Mouse (Mus musculus) neutrophil, adult 65 days (primary cell): ENCODE data around the gene Rabl6. TPM values are rescaled to one million over a fixed set of nuclear protein-coding genes. Genes with fewer than 3 reads are reported as not detected.

Experiments
- total RNA-seq: library from RNA; stranded (reverse); gene quantifications from 2 replicates; pipeline ENCODE4 v1.2.4, GENCODE M21; 2023

Rabl6 gene
- total RNA-seq = 38.3 and 38.7 TPM in 2 replicates

GRCm38 (mm10) chr2:25607761-25608622 is at the start of gene Rabl6:
Gene Rabl6 (minus strand): TSS chr2:25608521.

GRCm38 (mm10) chr2:25657652-25658051 is 49.3 kb upstream of the Rabl6 start, which contains the start of gene Lcn5:
Gene Lcn5 (plus strand): TSS chr2:25657952.

GRCm38 (mm10) chr2:25652902-25653301 is 44.6 kb upstream of the Rabl6 start, which contains the start of gene Lcn8:
Gene Lcn8 (plus strand): TSS chr2:25653120.

GRCm38 (mm10) chr2:25627811-25628210 is 19.5 kb upstream of the Rabl6 start, which contains the start of gene Fcna:
Gene Fcna (minus strand): TSS chr2:25628030.

DNA sequence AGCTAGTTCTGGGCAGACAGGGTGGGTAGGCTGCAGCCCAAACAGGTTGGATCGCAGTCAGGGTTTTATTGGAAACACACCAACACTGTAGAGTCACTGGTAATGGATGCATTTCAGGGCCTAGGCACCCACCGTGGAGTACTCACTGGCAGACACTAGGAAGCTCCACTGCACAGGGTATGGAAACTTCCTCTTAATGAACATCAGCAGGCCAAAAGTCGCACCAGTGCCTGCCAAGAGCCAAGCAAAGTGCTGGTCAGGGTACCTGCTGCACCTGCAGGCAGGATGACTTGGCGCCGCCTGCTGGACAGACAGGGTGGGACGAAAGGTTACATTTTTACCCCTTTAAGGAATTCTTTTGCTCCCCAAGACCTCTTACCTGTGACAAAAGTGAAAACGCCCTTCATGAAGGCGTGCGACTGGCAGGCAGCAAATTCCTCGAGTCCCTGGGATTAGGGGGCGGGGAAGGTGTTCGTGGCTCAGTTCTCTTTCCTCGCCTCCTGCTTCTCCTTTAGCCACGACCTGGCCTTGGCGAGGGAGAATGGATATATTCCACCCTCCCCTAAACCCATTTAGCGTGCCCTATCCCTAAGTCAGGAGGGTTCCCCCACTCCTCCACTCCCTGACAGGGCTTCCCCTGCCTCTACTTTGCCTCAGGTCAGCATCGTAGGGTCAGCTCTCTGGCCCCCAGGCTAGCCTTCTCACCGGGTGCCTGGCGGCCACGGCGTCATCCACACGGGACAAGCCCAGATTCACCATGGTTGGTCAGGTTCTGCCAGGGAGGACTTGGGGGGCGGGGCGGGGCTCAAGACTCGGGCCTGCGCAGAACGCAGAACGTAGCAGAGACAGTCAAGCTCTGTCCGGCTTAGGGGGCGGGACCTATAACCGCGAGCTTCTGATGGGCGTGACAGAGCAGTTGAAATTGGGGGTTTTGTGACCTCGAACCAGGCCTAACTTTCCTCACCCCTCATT is 13.2 kb upstream of the Rabl6 start, which contains the start of gene Tmem141:
Tmem141 (minus strand) TSS at position 777 of the 972 bp plus-strand sequence.

DNA sequence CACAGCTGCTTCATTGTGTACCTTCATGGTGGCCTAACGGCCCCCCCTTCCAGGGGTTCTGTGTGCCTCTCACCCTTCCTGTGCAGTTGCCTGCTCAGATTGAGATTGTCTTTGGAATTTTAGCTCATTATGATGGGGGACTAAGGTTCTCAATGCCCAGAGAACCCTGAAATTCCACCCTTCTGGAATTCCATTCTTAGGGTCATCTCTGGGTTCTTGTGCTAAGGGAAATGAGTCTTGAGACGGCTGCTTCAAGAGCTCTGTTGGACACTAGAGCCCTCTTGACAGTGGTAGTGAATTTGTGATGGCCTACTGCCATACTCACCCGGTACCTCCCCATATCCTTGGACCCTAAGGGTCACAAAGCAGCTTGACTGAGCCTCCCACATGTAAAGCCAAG is 9.3 kb upstream of the Rabl6 start, which contains the start of gene Ccdc183:
Ccdc183 (minus strand) TSS at position 101 of the 400 bp plus-strand sequence.

GRCm38 (mm10) chr2:25581294-25581864 is 26.9 kb downstream of the Rabl6 start, which contains the start of gene Ajm1:
Gene Ajm1 (minus strand): TSS chr2:25581757.

GRCm38 (mm10) chr2:25574579-25575431 is 33.5 kb downstream of the Rabl6 start, which contains the start of the genes Mamdc4 and Phpt1:
Gene Mamdc4 (minus strand): TSS chr2:25574845.
Gene Phpt1 (minus strand): TSS chr2:25575224.

GRCm38 (mm10) chr2:25557221-25557963 is 50.9 kb downstream of the Rabl6 start, which contains the start of gene Edf1:
Gene Edf1 (plus strand): TSS chr2:25557847.

GRCm38 (mm10) chr2:25546811-25547491 is 61.4 kb downstream of the Rabl6 start, which contains the start of gene Traf2:
Gene Traf2 (minus strand): TSS chr2:25546940.

Other genes with a start within 250 kb of the Rabl6 start
- gene Uap1l1, start 242.8 kb downstream of the Rabl6 start, total RNA-seq = 24.2 and 29.5 TPM in 2 replicates
- 8.6 and 10.6 TPM in 2 replicates for gene Sapcd2, start 236.2 kb downstream of the Rabl6 start, total RNA-seq
- not detected in 2 replicates for gene Entpd2, start 212.6 kb downstream of the Rabl6 start, total RNA-seq
- gene Npdc1, start 209.2 kb downstream of the Rabl6 start, total RNA-seq = not detected in 2 replicates
- gene Fut7, start 185.3 kb downstream of the Rabl6 start, total RNA-seq = 10.7 and 13.7 TPM in 2 replicates
- gene Abca2, start 179.8 kb downstream of the Rabl6 start, total RNA-seq = 19.6 and 21.3 TPM in 2 replicates
- not detected in 2 replicates for gene Clic3, start 151.7 kb downstream of the Rabl6 start, total RNA-seq
- 43.8 and 56.9 TPM in 2 replicates for gene Paxx, start 147.4 kb downstream of the Rabl6 start, total RNA-seq
- not detected in 2 replicates for gene Ptgds, start 138.5 kb downstream of the Rabl6 start, total RNA-seq
- gene Lcn12, start 114.6 kb downstream of the Rabl6 start, total RNA-seq = not detected in 2 replicates
- 25.8 and 26.4 TPM in 2 replicates for gene Fbxw5, start 107.8 kb downstream of the Rabl6 start, total RNA-seq
- gene C8g, start 106.8 kb downstream of the Rabl6 start, total RNA-seq = 1.2 TPM in 1 of 2 replicates, not detected in the other
- gene Traf2, start 61.6 kb downstream of the Rabl6 start, total RNA-seq = 20.3 and 26.7 TPM in 2 replicates
- gene Edf1, start 50.7 kb downstream of the Rabl6 start, total RNA-seq = 56.8 and 74.8 TPM in 2 replicates
- 0.11 and 0.13 TPM in 2 replicates for gene Mamdc4, start 33.7 kb downstream of the Rabl6 start, total RNA-seq
- gene Phpt1, start 33.3 kb downstream of the Rabl6 start, total RNA-seq = 5.6 and 6.0 TPM in 2 replicates
- gene Ajm1, start 26.8 kb downstream of the Rabl6 start, total RNA-seq = 1.6 TPM in 1 of 2 replicates, not detected in the other
- not detected in 2 replicates for gene Ccdc183, start 9.2 kb upstream of the Rabl6 start, total RNA-seq
- gene Tmem141, start 13.5 kb upstream of the Rabl6 start, total RNA-seq = 1.6 and 3.9 TPM in 2 replicates
- 0.29 TPM in 1 of 2 replicates, not detected in the other for gene Fcna, start 19.5 kb upstream of the Rabl6 start, total RNA-seq
- gene Lcn8, start 44.6 kb upstream of the Rabl6 start, total RNA-seq = not detected in 2 replicates
- not detected in 2 replicates for gene Lcn5, start 49.4 kb upstream of the Rabl6 start, total RNA-seq
- not detected in 2 replicates for gene Lcn6, start 68.3 kb upstream of the Rabl6 start, total RNA-seq
- gene Lcn10, start 74.2 kb upstream of the Rabl6 start, total RNA-seq = not detected in 2 replicates
- not detected in 2 replicates for gene Obp2a, start 91.5 kb upstream of the Rabl6 start, total RNA-seq
- gene Bmyc, start 98.2 kb upstream of the Rabl6 start, total RNA-seq = 3.0 and 5.2 TPM in 2 replicates
- not detected in 2 replicates for gene Obp2b, start 128.5 kb upstream of the Rabl6 start, total RNA-seq
- gene Lcn3, start 157.0 kb upstream of the Rabl6 start, total RNA-seq = not detected in 2 replicates
- gene Lcn11, start 168.5 kb upstream of the Rabl6 start, total RNA-seq = not detected in 2 replicates
- gene Gm13539, start 173.7 kb upstream of the Rabl6 start, total RNA-seq = not detected in 2 replicates
- gene Glt6d1, start 207.3 kb upstream of the Rabl6 start, total RNA-seq = not detected in 2 replicates
- gene Lcn9, start 214.6 kb upstream of the Rabl6 start, total RNA-seq = not detected in 2 replicates
- not detected in 2 replicates for gene Sohlh1, start 238.7 kb upstream of the Rabl6 start, total RNA-seq